Mouse (Mus musculus): ENCODE measurements around the gene Scaf11.

DNA sequence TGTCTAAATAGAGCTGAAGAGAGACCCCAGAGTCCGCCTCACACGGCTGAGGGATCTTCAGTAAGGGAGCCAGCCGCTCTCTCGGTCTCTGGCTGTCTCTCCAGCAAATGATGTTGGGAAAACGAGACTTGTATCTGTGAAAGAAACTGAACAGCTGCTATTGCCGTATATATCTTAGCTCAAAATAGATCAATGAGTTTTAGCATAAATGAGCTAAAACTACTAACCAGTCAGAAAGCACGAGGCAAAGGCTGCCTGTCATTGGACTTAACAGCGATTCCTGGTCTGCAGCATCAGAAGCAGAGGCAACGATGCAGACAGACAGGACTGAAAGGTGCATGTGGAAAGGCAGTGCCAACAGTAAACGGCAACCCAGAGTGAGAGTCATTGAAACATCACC, 62.3 kb downstream of the Scaf11 start:
- TF ChIP-seq POLR2A (IDR thresholded peaks at IDR 0.05; ENCODE audit: borderline replicate concordance, control insufficient read depth, low read depth, low read length) (no peak), CTCF (IDR thresholded peaks at IDR 0.05; ENCODE audit: control insufficient read depth, insufficient read depth, low read length) (no peak)

Measured in bone marrow, adult 2 months (tissue).